Mouse (Mus musculus): ENCODE measurements at regions not wholly inside any gene's neighbourhood (a gene's known extent, or its start where the extent isn't known, plus 50 kb on each side); places are given as distances from the start of the nearest gene placed in this dataset.

DNA sequence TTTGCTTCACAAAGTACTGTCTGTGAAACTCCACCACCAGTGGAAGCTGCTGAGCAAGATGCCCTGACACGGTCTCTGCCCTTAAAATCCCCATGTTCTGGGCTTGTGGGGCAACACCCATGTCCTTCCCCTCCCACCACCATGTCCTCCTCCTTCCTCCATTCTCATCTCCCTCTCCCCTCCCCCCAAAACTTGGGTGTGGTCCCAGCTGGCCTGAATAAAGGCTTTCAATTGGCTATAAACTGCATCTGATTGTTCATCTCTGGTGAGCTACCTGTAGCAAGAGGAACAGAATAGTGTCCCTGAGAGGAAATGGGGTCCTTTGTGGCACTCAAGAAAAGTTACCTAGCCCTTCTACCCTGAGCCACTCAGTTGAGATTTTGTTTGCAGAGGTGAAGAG lies 91.8 kb downstream of the Slc16a9 start:
- 75% methylated on average over 1 of the region's 1 CpGs for WGBS
- DNase-seq (ENCODE audit: low spot score) = no peak
- no peak overlapping the region for H3K4me3 ChIP-seq (replicated peaks; ENCODE audit: low read length)
- no peaks in the 10 kb centered on the region for H3K4me1 ChIP-seq (ENCODE audit: control insufficient read depth, insufficient read depth, low read length)
- H3K27ac ChIP-seq (replicated peaks; ENCODE audit: low read depth, low read length) = no peak overlapping the region
- no peak for ATAC-seq (ENCODE audit: low FRiP score, low read depth)
- H3K36me3 ChIP-seq (ENCODE audit: control insufficient read depth, insufficient read depth, low read length) = no peaks in the 10 kb centered on the region
- H3K9ac ChIP-seq (ENCODE audit: low read depth, low read length, severe bottlenecking) = no peak overlapping the region
- H3K27me3 ChIP-seq (ENCODE audit: control insufficient read depth, insufficient read depth, low read length) = no peaks in the 10 kb centered on the region
- H3K9me3 ChIP-seq (ENCODE audit: control insufficient read depth, low read length) = peaks cover 4% of the 10 kb centered on the region; the same call in 1 of the 2 replicates
- TF ChIP-seq POLR2A (IDR thresholded peaks at IDR 0.05; ENCODE audit: borderline replicate concordance, extremely low read depth, insufficient read depth, insufficient read length) = no peak
- H3K4me2 ChIP-seq (replicated peaks; ENCODE audit: low read depth, low read length, severe bottlenecking) = no peak overlapping the region

DNA sequence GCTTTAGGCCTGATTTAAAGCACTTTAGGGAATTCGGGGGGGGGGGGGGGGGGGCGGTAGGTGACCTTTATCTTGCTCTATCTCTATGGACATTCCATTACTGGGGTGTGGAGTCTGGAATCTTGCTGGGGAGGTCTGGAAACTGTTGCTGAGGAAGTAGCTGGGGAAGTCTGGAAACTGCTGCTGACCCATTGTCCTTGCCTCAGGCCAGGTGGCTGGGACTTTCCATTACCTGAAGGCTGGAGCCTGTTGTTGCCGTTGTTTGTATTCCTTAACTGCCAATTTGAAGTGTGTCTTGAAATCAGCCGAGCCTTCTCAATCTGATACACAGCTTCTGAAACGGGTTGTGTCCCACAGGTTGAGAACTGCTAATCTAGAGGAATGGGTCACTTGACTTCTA lies 80.9 kb upstream of the Fam13c start:
- Histone ChIP-seq H3K36me3 (ENCODE audit: control insufficient read depth, insufficient read depth, low read length) (no peaks in the 10 kb centered on the region), H3K9ac (ENCODE audit: low read depth, low read length, severe bottlenecking) (no peak overlapping the region), H3K9me3 (ENCODE audit: control insufficient read depth, low read length) (no peaks in the 10 kb centered on the region), H3K4me1 (ENCODE audit: control insufficient read depth, insufficient read depth, low read length) (no peaks in the 10 kb centered on the region), H3K27ac (replicated peaks; ENCODE audit: low read depth, low read length) (no peak overlapping the region), H3K27me3 (ENCODE audit: control insufficient read depth, insufficient read depth, low read length) (no peaks in the 10 kb centered on the region), H3K4me3 (replicated peaks; ENCODE audit: low read length) (no peak overlapping the region), H3K4me2 (replicated peaks; ENCODE audit: low read depth, low read length, severe bottlenecking) (no peak overlapping the region)
- 72% methylated on average over 5 of the region's 5 CpGs for WGBS
- ATAC-seq (ENCODE audit: low FRiP score, low read depth) (no peak), DNase-seq (ENCODE audit: low spot score) (no peak)
- TF ChIP-seq POLR2A (IDR thresholded peaks at IDR 0.05; ENCODE audit: borderline replicate concordance, extremely low read depth, insufficient read depth, insufficient read length) = no peak

DNA sequence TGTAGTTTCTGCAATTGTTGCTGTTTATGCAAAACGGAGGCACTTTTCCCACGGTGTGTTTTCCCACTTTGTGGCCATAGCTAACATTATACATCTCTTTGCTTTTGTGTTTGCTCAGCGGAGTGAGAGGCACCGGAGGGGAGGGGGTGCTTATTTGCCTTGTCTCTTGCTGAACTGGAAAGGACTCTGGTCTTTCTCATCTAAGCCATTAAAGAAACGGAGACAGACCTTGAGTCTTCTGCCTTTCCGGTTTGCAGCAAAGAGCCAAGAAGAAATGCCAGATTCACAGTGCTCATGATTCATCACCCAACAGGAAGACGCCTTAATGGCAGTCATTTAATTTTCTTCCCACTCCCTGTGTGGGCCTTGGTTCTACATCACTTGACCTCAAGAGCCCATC lies 80.4 kb upstream of the Fam13c start:
- DNase-seq (ENCODE audit: low spot score) (no peak), ATAC-seq (ENCODE audit: low FRiP score, low read depth) (no peak)
- no peaks in the 10 kb centered on the region for H3K4me1 ChIP-seq (ENCODE audit: control insufficient read depth, insufficient read depth, low read length)
- no peak overlapping the region for H3K27ac ChIP-seq (replicated peaks; ENCODE audit: low read depth, low read length)
- no peak overlapping the region for H3K4me2 ChIP-seq (replicated peaks; ENCODE audit: low read depth, low read length, severe bottlenecking)
- H3K36me3 ChIP-seq (ENCODE audit: control insufficient read depth, insufficient read depth, low read length) = no peaks in the 10 kb centered on the region
- 79% methylated on average over 7 of the region's 7 CpGs for WGBS
- no peaks in the 10 kb centered on the region for H3K27me3 ChIP-seq (ENCODE audit: control insufficient read depth, insufficient read depth, low read length)
- no peak overlapping the region for H3K4me3 ChIP-seq (replicated peaks; ENCODE audit: low read length)
- H3K9me3 ChIP-seq (ENCODE audit: control insufficient read depth, low read length) = no peaks in the 10 kb centered on the region
- no peak overlapping the region for H3K9ac ChIP-seq (ENCODE audit: low read depth, low read length, severe bottlenecking)
- TF ChIP-seq POLR2A (IDR thresholded peaks at IDR 0.05; ENCODE audit: borderline replicate concordance, extremely low read depth, insufficient read depth, insufficient read length) = no peak

DNA sequence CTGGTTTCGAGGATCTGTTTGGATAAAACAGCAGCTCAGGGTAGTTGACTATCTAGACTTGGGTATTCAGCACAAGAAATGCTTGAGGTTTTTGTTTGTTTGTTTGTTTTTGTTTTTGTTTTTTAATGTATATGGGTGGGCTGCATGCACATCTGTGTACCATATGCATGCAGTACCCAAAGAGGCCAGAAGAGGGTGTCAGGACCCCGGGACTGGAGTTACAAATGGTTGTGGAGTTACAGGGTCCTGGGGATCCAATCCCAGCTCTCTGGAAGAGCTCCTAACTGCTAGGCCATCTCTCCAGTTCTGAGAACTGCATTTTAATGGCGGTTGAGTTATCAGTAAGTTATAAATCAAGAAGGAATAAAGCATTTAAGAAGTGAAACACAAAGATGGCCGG lies 77.2 kb upstream of the Fam13c start:
- Histone ChIP-seq H3K9me3 (ENCODE audit: control insufficient read depth, low read length) (no peaks in the 10 kb centered on the region), H3K4me3 (replicated peaks; ENCODE audit: low read length) (no peak overlapping the region), H3K4me1 (ENCODE audit: control insufficient read depth, insufficient read depth, low read length) (no peaks in the 10 kb centered on the region), H3K36me3 (ENCODE audit: control insufficient read depth, insufficient read depth, low read length) (no peaks in the 10 kb centered on the region), H3K27ac (replicated peaks; ENCODE audit: low read depth, low read length) (no peak overlapping the region), H3K9ac (ENCODE audit: low read depth, low read length, severe bottlenecking) (no peak overlapping the region), H3K27me3 (ENCODE audit: control insufficient read depth, insufficient read depth, low read length) (no peaks in the 10 kb centered on the region), H3K4me2 (replicated peaks; ENCODE audit: low read depth, low read length, severe bottlenecking) (no peak overlapping the region)
- TF ChIP-seq POLR2A (IDR thresholded peaks at IDR 0.05; ENCODE audit: borderline replicate concordance, extremely low read depth, insufficient read depth, insufficient read length) = no peak
- WGBS = 71% methylated on average over 4 of the region's 4 CpGs
- DNase-seq (ENCODE audit: low spot score) = no peak
- ATAC-seq (ENCODE audit: low FRiP score, low read depth) = no peak

DNA sequence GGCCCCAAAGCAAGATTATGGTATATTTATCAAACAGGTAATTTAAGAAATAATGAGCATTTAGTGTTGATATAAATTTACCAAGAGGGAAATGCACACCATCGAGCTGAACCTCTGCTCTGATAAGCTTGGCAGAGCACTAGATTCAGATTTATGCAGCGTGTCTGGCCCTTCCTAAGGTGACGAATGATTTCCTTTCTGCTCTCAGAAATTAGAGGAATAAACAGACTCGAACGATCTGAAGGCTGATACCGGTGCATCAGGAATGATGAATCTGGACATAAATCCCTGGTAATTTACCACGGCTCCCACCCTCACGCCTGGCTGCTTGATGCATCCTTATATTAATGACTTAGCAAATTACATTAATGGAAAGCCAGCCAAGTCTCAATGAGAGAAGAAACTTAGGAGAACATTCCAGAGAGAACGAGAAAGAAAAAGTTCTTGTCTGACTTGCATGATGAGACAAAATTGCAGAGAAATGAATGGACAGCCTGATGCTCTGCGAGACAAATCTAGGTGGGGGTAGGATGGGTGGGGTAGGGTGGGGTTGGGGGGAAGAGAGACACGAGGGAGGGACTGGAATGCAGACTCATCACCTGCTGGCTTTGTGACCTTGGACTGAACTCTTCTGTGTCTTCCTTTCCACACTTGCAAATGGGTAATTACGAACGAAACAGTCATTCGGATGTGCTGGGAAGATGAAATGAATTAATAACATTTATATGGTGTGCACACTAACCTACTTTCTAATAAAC lies 75.9 kb upstream of the Fam13c start:
- Histone ChIP-seq H3K9me3 (ENCODE audit: control insufficient read depth, low read length) (no peaks in the 10 kb centered on the region), H3K4me3 (replicated peaks; ENCODE audit: low read length) (no peak overlapping the region), H3K4me1 (ENCODE audit: control insufficient read depth, insufficient read depth, low read length) (no peaks in the 10 kb centered on the region), H3K36me3 (ENCODE audit: control insufficient read depth, insufficient read depth, low read length) (no peaks in the 10 kb centered on the region), H3K4me2 (replicated peaks; ENCODE audit: low read depth, low read length, severe bottlenecking) (no peak overlapping the region), H3K27me3 (ENCODE audit: control insufficient read depth, insufficient read depth, low read length) (no peaks in the 10 kb centered on the region), H3K27ac (replicated peaks; ENCODE audit: low read depth, low read length) (no peak overlapping the region), H3K9ac (ENCODE audit: low read depth, low read length, severe bottlenecking) (no peak overlapping the region)
- no peak for TF ChIP-seq POLR2A (IDR thresholded peaks at IDR 0.05; ENCODE audit: borderline replicate concordance, extremely low read depth, insufficient read depth, insufficient read length)
- 52% methylated on average over 14 of the region's 14 CpGs for WGBS
- DNase-seq (ENCODE audit: low spot score) (no peak), ATAC-seq (ENCODE audit: low FRiP score, low read depth) (no peak)

All from limb, embryonic 14.5 days (tissue).